Mouse (Mus musculus) megakaryocyte-erythroid progenitor cell, adult 5-6 weeks (primary cell): ENCODE data around the gene Ppp1r14b. TPM values are rescaled to one million over a fixed set of nuclear protein-coding genes. Genes with fewer than 3 reads are reported as not detected.
A peak's percentile ranks its signal among the peaks of the same experiment; 100 is the strongest.

ENCODE experiments used
- ATAC-seq: replicated peaks from 2 replicates; pipeline ENCODE4 v1.8.0; 2016; ENCODE audit warnings: mild to moderate bottlenecking, inconsistent platforms; ENCODE audit not compliant: severe bottlenecking, poor library complexity, low FRiP score, low TSS enrichment
- total RNA-seq, 2 experiments: library from RNA; stranded (forward) in 1 of 2; stranded (reverse) in 1 of 2; fragments of 200-1000, 215-1000 nt in 1 of 2; fragments of >200 nt in 1 of 2; fragmentation: Nextera tagmentation in 1 of 2; gene quantifications; 2 replicates each; pipeline ENCODE4 v1.2.3; 2014 to 2017

The Ppp1r14b gene
- 316 and 412 TPM in 2 replicates for total RNA-seq (2014; fragmentation: Nextera tagmentation)
- total RNA-seq (2017) = 174 and 192 TPM in 2 replicates

- ATAC-seq = peak; percentile 70
Measured at GRCm38 (mm10) chr19:6974211-6975205, at the start of gene Ppp1r14b. Gene Ppp1r14b, plus strand, starts transcription at chr19:6974968.

- ATAC-seq = no peak
Measured at GRCm38 (mm10) chr19:6925307-6925573, 49.5 kb upstream of the Ppp1r14b start, which contains the start of gene Catsperz. Gene Catsperz, minus strand, starts transcription at chr19:6925380.

- no peak for ATAC-seq
Measured at GRCm38 (mm10) chr19:6925611-6926329, 49.0 kb upstream of the Ppp1r14b start.

- ATAC-seq = no peak
Measured at GRCm38 (mm10) chr19:6926559-6927255, 48.1 kb upstream of the Ppp1r14b start.

- no peak for ATAC-seq
Measured at GRCm38 (mm10) chr19:6928080-6928479, 46.7 kb upstream of the Ppp1r14b start.

GRCm38 (mm10) chr19:6931002-6931401 lies 43.8 kb upstream of the Ppp1r14b start:
- ATAC-seq = no peak

GRCm38 (mm10) chr19:6932018-6932417 lies 42.8 kb upstream of the Ppp1r14b start:
- no peak for ATAC-seq

GRCm38 (mm10) chr19:6933102-6933435 lies 41.7 kb upstream of the Ppp1r14b start:
- ATAC-seq = no peak

GRCm38 (mm10) chr19:6933436-6934194 lies 41.2 kb upstream of the Ppp1r14b start:
- peak; percentile 50 for ATAC-seq

GRCm38 (mm10) chr19:6934195-6934977 lies 40.4 kb upstream of the Ppp1r14b start, which contains the start of gene Kcnk4:
Gene Kcnk4, minus strand, starts transcription at chr19:6934515.
- ATAC-seq = no peak

- ATAC-seq = no peak
Measured at GRCm38 (mm10) chr19:6936299-6936698, 38.5 kb upstream of the Ppp1r14b start.

- ATAC-seq = no peak
Measured at GRCm38 (mm10) chr19:6937541-6938465, 37.0 kb upstream of the Ppp1r14b start.

GRCm38 (mm10) chr19:6939106-6940002 lies 35.4 kb upstream of the Ppp1r14b start:
- ATAC-seq = no peak

GRCm38 (mm10) chr19:6940396-6941351 lies 34.1 kb upstream of the Ppp1r14b start:
- ATAC-seq = no peak
